Mouse (Mus musculus): ENCODE measurements around the gene Ttc21b.

DNA sequence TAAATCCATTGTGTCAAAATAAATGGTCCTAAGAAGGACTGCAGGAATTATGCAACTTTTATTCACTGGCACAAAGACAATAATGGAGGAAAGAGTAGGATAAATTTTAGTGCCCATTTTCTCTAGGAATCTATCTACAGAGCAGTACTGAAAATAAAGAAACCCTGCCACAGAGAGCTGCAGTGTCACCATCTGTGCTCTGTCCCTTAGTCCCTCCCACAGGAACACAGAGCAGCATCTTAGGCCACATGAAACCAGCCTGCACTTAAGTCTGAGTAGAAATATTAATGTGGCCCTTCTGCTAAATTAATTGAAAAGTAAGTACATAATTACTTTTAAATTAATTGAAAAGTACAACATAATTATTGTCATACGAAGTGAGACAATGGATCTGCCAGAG lies 12.4 kb downstream of the Ttc21b start:
- TF ChIP-seq POLR2A (IDR thresholded peaks at IDR 0.05; ENCODE audit: low read depth, low read length) (no peak), CTCF (IDR thresholded peaks at IDR 0.05; ENCODE audit: extremely low read depth, insufficient read length, insufficient replicate concordance, low read depth, low read length) (no peak)
